Mouse (Mus musculus): ENCODE measurements around the gene Nupl1. TPM values are rescaled to one million over a fixed set of nuclear protein-coding genes. Genes with fewer than 3 reads are reported as not detected.

The Nupl1 gene
- 0.02 and 0.08 TPM in 2 replicates for polyA plus RNA-seq (2012; rRNA removed)

DNA sequence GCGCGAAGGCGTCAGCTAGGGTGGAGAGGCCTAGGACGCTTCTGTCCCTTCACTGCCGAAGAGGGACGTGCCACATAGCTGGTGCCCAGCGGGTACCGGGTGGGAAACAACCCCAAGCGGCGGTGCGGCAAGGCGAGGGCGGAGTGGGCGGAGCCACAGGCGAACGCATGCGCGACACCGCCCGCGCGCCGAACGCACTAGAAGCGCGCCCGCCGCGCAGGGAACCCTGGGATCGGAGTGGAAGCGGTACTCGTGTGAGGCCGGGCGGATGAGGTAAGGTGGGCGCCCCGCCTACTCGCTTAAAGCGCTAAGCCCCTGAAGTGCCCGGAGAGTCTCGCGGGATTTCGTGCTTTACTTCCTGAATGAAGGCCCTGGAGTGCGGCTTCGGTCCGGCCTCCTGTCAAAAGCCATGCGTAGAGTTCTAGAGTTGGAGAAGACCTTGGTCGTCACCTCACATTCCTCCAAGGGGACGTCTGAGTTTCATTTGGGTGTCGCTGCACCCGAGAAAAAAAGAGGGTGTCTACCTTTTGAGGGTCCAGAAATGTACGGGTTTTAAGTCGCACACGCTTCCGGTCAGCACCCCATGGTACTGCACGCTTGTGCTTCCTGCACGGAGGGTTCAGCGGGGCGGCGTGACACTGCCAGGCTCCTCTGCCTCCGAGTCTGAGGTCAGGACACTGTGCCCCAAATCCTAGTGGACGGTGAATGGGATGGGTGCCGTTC, at the start of gene Nupl1, which contains the start of gene Gm49336:
Nupl1 (minus strand) TSS at position 151 of the 723 bp plus-strand sequence.
Gm49336 (minus strand) TSS at position 227 of the 723 bp plus-strand sequence.
- peak; percentile 98 to 99 for DNase-seq (ENCODE audit: extremely low spot score in 1 of 2, low spot score in 1 of 2)

DNA sequence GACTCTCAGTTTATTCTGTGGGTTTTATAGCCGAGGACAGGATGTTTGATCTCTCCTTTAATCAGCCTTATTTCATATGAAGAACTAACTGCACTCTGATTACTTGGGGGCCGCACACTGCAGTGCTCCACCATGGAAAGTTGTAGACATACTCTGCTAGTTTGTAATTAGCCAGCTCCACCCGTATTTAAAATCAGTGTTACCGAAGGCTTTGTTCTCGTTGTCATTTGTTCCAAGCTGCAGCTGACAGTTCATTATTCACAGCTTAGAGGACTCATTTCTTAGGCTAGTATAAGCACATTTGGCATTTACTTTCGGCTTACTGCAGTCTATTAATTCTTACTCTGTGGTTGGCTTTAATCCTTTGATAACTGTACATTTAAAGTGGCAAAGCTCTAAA, 49.8 kb upstream of the Nupl1 start:
- no peak for DNase-seq (ENCODE audit: extremely low spot score in 1 of 2, low spot score in 1 of 2)

DNA sequence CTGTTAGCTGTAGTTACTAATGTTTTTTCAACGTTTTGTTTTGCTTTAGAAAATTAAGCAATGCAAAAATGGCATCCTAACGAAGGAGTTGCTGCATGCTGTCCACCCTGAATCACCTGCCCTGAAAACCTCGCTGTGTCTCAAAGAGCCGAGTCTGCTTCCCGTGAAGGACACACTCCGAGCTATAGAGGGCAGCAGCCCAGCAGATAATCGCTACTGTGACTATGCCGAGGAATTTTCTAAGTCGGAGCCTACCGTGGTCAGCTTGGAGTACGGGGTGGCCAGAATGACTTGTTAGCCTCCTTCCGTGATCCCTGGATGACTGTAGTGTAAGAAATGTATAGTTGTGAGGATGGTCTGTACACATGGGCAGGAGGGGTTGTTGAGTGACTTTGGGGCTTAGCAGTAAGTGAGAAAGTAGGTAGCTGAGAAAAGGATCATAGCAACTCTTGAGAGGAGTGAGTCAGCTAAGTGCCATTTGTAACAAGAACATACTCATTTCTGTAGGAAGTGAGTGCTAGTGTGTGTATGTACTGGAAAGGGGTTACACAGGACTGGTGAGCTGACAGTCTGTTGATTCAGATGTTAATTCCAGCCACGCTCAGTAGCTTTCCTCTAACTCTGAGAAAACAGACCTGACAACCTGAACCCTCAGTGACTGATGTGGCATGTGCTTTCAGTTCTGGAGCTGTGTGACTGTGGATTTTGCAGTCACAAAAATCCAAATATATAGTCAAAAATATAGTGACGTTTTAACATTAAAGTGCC, 49.2 kb upstream of the Nupl1 start:
- peak in 1 of 2 experiments; percentile 32 for DNase-seq (ENCODE audit: extremely low spot score in 1 of 2, low spot score in 1 of 2)

DNA sequence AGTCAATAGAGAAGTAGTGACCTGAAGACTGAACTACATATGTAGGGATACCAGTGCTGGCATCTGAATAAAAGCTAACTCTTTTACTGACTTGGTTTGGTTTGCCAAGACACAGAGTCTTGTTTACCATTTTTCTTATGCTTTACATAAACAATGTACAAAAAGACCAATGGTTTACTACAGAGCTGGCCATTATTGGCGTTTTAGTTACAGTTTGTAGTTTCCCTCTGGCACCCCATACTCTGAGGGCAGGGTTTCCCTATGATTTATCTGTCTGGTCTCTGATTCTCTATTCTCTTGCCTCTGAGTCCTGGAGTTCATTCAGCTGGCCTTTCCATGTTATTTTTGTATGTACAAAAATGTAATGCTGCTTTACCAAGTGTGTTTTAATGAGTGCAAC, 44.3 kb upstream of the Nupl1 start:
- no peak for DNase-seq (ENCODE audit: extremely low spot score in 1 of 2, low spot score in 1 of 2)

DNA sequence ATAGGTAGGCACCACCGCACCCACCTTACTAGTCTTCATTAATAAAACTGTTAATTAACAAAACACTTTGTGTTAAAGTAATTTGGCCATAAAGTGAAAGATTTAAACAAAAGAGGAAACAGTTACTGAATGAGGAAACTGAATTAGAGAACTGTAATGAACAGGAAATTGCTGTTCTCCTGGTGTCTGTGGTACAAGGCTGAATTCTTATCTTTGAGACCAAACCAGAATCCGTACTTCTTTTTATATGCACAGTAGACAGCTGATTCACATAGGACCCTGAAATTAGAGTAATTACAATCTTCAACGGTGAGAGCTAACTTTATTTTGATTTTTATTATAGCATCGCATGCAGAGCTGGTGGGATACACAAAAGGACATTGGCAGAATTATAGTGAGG, 39.1 kb upstream of the Nupl1 start:
- DNase-seq (ENCODE audit: extremely low spot score in 1 of 2, low spot score in 1 of 2) = no peak

DNA sequence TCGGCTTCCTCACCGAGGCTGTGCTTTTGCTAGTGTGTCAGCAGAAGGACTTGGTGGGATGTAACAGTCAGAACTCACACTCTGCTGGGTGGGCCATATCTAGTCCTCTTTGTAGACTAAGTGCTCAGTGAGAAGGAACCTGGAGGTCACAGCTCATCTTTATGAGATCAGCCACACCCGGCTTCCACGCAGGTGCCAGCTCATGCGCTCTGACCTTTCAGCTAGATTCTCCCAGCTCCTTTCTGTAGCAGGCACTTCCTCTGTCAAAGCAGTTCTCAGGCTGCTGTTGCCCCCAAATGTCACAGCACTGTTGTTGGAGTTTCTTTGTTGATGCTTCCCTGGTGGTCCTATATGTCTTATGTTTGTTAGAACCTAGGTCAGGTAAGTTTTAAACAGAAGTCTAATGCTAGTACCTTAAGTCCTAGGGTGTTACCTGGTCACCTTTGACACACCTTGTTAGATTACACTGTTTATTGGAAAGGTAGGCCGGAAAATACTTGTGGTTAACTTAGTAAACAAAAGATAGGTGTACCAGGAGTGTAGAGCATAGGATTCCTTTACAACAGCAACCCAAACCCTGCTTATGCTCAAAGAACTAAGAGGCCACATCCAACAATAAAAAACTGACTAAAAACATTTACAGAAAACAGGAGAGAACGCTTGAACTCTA, 35.1 kb upstream of the Nupl1 start:
- DNase-seq (ENCODE audit: extremely low spot score in 1 of 2, low spot score in 1 of 2) = no peak

DNA sequence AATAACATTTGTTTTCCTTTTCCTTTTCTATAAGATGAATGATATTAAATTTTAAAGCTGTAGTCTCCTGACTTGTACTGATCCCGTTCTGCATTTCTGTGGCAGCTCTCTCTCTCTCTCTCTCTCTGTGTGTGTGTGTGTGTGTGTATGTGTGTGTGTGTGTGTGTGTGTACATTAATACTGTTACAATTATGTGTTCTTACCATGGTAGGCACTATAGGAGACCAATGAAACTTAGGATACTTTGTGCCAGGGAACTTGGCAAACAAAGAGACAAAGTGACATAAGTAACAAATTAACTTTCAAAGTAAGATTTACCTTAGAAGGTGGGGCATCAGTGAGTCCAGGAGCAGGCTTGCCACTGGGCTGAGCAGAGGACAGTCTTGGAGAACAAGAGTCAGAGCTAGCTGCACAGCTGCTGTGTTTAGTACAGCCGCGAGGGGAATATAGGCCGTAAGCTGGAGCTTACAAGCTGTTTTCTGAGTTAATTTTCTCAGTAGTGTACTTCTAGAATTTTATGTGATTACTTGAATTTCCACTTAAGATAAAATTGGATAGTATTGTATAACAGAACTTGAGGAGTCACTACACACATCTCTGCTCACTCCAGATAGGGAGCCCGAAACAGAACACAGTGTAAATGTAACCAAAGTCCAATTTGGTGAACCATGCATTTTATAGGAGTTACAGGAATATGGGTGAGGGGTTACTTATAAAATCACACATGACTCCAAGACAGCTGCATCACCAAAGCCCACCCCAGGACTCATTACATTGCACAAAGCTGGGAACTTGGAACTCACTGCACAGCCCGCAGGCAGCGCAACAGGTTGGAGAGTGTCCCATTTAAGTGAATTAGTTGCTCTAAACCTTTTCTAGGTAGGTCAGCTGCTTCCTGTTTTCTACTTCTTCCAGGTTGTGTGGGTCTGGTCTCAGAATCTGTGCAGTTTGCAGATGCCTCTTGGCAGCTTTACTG, 24.4 kb upstream of the Nupl1 start:
- no peak for DNase-seq (ENCODE audit: extremely low spot score in 1 of 2, low spot score in 1 of 2)

DNA sequence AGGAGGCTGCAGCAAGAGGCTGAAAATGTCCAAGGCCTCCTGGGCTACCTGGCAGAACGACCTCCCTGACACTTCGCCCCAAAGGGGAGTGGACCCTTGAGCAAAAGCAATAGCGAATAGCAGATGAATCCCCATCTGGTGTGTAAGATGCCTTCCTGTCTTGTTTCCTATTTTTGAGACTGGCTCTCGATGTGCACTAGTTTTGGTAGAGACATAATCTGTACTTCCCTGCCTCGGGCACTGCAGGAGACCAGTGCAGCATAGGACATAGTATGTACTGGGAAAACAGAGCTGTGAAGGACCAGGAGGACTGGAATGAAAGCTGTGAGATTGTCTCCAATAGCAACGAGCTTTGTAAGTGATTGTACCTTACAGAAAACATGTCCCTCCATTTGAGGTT, 22.1 kb upstream of the Nupl1 start:
- DNase-seq (ENCODE audit: extremely low spot score in 1 of 2, low spot score in 1 of 2) = no peak

DNA sequence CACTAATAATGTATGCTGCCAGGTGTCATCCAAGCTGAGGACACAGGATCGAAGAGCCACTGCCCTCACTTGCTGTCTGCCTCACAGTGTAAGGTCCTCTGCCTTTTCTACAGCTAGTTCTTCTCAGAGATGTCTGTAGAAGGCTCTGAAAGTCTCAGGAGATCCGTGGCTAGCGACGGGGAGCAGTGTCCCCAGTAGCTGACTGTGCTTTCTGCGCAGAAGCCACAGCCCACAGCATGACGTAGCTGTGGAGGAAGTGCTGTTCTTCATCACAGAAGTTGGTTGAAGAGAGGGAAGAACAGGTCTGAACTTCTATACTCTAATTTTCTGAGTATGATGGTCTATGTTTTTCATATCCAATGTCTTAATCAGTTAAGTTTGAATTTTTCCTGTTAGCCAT, 18.1 kb upstream of the Nupl1 start:
- DNase-seq (ENCODE audit: extremely low spot score in 1 of 2, low spot score in 1 of 2) = no peak

DNA sequence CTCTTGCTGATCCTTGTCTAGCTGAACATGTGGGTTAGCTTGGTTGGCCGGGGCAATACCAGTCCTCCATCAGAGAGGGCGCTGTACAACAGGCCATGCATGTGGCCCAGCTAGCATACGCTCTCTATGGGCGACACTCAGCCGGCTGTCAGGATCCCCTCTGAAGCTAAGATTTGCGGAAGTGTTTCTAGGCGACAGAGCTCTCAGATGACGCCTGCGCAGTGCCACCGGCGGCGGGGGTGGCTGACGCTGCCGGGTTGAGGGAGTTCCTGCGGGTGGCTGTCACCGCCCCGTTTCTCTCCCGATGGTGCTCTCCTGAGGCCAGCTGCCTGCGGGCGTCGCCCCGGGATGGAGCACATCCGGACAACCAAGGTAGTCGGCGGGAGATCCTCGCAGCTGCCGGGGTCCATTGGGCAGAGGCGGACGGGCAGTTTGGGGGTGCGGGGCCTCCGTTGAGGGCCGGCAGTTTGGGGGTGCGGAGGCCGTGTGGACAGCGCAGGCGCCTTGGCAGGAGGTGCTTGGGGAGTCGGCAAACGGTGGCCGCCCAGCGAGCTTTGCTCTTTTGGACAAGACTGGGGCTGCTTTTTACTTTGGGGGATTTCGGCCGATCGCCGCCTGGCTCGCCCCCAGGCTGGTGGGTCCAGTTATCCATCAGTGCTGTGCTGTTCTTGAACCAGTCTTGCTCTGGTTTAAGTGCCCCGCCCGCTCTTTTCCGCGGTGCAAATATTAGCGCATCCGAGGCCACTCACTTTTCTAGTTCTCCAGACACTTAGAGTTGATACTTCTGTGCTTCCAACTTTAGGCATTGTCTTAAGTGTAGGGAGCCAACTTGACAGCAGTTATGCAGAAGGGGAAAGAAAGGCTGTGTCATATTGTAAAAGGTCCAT, 14.0 kb upstream of the Nupl1 start, which contains the start of gene Mtmr6:
Mtmr6 (plus strand) TSS at position 239 of the 887 bp plus-strand sequence.
- peak; percentile 95 to 98 for DNase-seq (ENCODE audit: extremely low spot score in 1 of 2, low spot score in 1 of 2)

DNA sequence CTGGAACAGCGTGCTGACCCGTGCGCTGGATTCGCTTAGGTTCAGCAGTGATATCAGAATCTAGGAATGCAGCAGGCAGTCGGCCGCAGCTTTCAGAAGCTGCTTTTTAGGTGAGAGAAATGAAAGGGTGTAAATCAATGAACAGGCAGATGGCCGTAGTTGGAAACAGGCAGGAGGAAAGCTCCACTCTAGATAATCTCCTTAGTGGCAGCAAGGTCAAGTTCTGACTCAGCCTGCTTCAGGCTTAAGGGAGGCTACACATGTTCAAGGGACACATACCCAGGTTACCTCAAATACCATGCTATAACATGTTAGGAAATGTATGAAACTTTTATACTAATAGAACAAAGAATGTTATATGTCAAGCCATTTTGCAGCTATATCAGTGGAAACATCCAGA, 11.1 kb upstream of the Nupl1 start:
- DNase-seq (ENCODE audit: extremely low spot score in 1 of 2, low spot score in 1 of 2) = no peak

DNA sequence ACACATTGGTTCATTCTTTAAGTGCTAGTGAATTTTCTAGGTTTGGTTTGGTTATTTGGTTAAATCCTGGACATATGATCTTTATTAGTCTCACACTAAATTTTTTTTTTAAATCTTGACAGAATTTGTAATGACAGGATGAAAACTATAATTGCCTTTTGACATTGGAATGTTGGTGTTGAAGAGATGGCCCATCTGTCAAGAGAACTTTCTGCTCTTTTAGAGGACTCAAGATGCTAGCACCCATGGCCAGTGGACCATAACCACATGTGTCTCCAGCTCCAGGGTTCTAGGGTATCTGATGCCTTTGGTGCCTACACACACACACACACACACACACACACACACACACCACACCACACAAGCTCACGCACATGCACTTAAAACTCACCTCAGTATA, 6.6 kb upstream of the Nupl1 start:
- DNase-seq (ENCODE audit: extremely low spot score in 1 of 2, low spot score in 1 of 2) = no peak

DNA sequence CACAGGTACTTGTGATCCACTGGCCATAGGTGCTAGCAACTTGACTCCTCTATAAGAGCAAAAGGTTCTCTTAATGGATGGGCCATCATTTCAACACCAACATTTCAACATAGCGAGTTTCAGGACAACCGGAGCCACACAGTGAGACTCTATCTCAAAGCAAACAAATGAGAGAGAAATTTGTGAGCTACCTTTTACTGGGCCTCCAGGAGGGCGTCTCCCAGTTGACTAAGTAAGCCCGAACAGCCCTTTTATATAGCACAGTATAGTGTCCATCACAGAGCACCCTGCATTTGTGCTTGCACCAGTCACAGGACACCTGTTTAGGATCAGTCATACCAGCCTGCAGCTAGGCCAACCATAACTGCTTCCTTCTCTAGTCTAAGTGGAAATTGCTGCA, 5.9 kb upstream of the Nupl1 start:
- DNase-seq (ENCODE audit: extremely low spot score in 1 of 2, low spot score in 1 of 2) = no peak

DNA sequence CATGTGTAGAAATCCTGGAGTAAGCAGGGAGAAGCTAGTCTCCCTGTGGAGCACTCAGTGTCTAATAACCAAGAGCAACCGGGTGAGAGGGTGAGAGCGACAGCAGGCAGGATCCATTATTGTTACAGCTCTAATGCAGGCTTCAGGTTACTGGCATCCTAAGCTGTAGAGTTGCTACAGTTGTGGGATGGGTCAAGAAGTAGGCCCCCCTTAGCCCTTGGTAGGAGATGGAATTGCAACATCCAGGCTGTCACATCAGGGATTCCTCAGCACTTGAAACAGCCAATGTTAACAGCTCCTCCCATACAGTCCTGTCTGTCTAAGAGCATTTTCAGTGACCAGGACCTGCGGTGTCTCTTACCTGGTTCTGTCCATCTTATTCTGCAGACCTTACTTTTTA, 5.1 kb upstream of the Nupl1 start:
- no peak for DNase-seq (ENCODE audit: extremely low spot score in 1 of 2, low spot score in 1 of 2)

DNA sequence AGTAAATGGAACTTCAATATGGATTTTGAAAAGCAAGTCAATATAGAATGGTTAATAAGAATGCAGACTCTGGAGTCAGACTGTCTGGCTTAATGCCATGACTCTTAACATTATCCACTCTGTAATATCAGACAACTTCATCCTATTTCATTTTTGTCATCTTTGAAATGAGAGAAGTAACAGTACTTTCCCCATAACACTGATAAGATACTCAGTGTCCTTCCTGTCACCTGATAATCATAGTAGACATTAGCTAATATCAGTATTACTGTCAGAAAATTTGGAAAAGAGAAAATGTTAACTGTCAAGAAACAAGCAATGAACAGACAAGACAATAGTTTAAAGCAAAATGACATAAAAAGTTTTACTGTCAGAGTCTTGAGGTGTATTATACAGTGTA, 3.5 kb upstream of the Nupl1 start:
- DNase-seq (ENCODE audit: extremely low spot score in 1 of 2, low spot score in 1 of 2) = no peak

DNA sequence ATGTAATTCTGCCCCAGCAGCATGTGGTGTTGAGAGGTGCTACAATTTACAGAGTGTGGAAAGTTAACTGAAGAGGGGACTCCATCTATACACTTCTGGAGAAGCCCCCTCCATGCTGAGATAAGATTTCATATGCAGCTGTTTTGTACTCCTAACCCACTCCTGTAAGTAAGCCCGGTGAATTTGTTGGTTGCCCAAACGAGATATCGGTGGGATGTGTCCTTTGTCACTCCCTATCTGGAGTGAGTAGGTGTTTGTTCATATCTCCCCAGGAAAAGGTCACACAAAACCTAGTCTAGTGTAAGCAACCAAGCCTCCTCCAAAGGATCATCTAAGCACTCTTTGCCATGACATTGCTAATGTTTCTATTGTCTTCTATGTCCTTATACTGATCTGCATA, 2.2 kb upstream of the Nupl1 start:
- no peak for DNase-seq (ENCODE audit: extremely low spot score in 1 of 2, low spot score in 1 of 2)

DNA sequence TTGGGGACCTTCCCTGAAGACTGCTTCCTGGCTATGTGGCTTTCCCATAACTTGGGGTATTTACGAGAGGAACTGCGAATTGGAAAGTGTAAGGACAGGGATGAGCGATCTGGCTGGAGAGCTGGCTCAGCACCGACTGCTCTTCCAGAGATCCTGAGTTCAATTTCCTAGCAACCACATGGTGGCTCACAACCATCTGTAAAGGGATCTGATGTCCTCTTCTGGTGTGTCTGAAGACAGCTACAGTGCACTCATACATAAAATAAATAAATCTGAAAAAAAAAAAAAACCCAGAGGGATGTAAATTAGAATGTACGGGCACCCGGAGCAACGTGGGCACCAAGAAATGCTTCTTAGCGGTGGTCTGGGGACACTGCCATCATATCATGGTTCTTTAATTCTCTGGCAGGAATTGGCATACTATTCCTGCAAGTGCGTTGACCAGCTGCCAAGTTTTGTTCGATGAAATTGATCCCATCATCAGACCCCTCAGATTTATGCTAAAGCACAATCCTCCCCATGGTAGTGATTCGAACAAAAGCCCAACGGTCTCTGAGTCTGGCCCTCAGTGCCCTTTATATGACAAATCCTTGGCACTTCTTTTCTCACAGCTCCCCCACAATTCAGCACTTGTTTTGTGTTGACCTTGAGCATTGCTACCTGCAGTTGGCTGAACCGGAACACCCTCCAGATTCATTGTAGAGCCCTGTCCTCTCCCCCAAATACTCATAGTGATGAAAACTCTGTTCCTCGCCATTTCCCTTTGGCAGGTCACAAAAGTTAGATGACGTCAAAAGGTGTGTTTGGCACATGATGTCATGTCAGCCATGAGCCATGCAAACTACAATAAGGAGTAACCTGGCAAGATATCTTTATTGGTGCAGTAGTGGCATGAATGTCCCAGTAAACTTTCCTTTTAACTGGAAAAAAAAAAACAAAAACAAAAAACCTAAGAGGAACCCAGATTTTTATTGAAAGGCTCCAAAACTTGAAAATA, 1.1 kb upstream of the Nupl1 start:
- no peak for DNase-seq (ENCODE audit: extremely low spot score in 1 of 2, low spot score in 1 of 2)

DNA sequence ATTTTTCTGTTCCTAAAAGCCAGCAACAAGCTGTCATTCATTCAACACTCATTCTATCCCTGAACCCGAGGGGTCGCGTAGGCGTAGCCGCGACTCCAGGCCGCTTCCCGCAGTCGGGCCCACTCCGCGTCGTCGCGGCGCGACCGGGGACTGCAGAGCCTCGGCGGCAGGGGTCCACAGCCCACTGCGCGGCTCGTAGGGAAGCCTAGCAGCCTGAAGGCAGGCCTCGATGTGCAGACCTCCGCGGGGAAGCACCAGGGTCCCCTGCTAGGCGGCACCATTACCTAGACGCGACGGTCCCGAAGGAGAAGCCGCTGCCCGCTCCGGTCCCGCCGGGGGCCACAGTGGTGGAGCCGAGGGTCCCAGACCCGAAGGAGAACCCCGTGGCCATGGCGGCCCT, 352 bp downstream of the Nupl1 start:
- DNase-seq (ENCODE audit: extremely low spot score in 1 of 2, low spot score in 1 of 2) = peak in 1 of 2 experiments; percentile 32
